Mouse (Mus musculus) forebrain, embryonic 11.5 days (tissue): ENCODE measurements around the gene Scaf4. TPM values are rescaled to one million over a fixed set of nuclear protein-coding genes. Genes with fewer than 3 reads are reported as not detected.

Source experiments
- ATAC-seq: fragments of 200-750 bp; cut with Nextera tagmentation; replicated peaks from 2 replicates; pipeline ENCODE4 v1.8.0; 2017; ENCODE audit warnings: moderate TSS enrichment; ENCODE audit not compliant: low FRiP score
- DNase-seq: peaks from one replicate; pipeline ENCODE4 v3.0.0-alpha.2; 2017; ENCODE audit warnings: low spot score
- H3K27ac ChIP-seq: fragments of 300-500 bp; sonication (generic); 2 replicates; pipeline ENCODE4 v1.5.1; 2014; ENCODE audit warnings: low read depth, low read length
- H3K27me3 ChIP-seq: fragments of 300-500 bp; sonication (generic); 2 replicates; pipeline ENCODE4 v1.6.1; 2014; ENCODE audit warnings: mild to moderate bottlenecking, low read length, mixed read lengths; ENCODE audit not compliant: control insufficient read depth, insufficient read depth
- H3K36me3 ChIP-seq: fragments of 300-500 bp; sonication (generic); 2 replicates; pipeline ENCODE4 v1.6.1; 2014; ENCODE audit warnings: mild to moderate bottlenecking, low read length, moderate library complexity, mixed read lengths; ENCODE audit not compliant: control insufficient read depth, insufficient read depth
- H3K4me1 ChIP-seq: fragments of 300-500 bp; sonication (generic); replicated peaks from 2 replicates; pipeline ENCODE4 v1.6.1; 2014; ENCODE audit warnings: low read length, mixed read lengths; ENCODE audit not compliant: control insufficient read depth, insufficient read depth
- H3K4me2 ChIP-seq: fragments of 300-500 bp; sonication (generic); 2 replicates; pipeline ENCODE4 v1.6.1; 2014; ENCODE audit warnings: low read depth, mild to moderate bottlenecking, low read length, moderate library complexity, mixed read lengths; ENCODE audit not compliant: severe bottlenecking
- H3K4me3 ChIP-seq: fragments of 300-500 bp; sonication (generic); 2 replicates; pipeline ENCODE4 v1.5.1; 2014; ENCODE audit warnings: low read depth, low read length
- H3K9ac ChIP-seq: fragments of 300-500 bp; sonication (generic); 2 replicates; pipeline ENCODE4 v1.6.1; 2014; ENCODE audit warnings: low read length
- H3K9me3 ChIP-seq: fragments of 300-500 bp; sonication (generic); 2 replicates; pipeline ENCODE4 v1.6.1; 2016; ENCODE audit warnings: low read length, mixed read lengths; ENCODE audit not compliant: control insufficient read depth
- WGBS: fragments of 180-500 bp; shearing (Covaris S2); extraction: QIAGEN DNeasy Blood & Tissue Kit; methylation state at CpG from one replicate; pipeline ENCODE4 v1.1.7; 2014; 5-methylcytosine and 5-hydroxymethylcytosine counted together
- polyA plus RNA-seq: library from polyadenylated mRNA; unstranded; fragments of >200 nt; fragmentation: Nextera tagmentation; extraction: Ambion mirVana; gene quantifications from 2 replicates; pipeline ENCODE4 v1.2.1, GENCODE M21; 2014

The Scaf4 gene
- polyA plus RNA-seq, 1 experiment from 2014 or later = 43.0 TPM

GRCm38 (mm10) chr16:90239128-90239746, 45.1 kb downstream of the Scaf4 start:
- Histone ChIP-seq H3K4me3 (no peak overlapping the region), H3K36me3 (peaks cover 10% of the 10 kb centered on the region; the same call in 1 of the 2 replicates), H3K4me2 (no peak overlapping the region), H3K27me3 (no peaks in the 10 kb centered on the region), H3K9ac (no peak overlapping the region), H3K27ac (no peak overlapping the region), H3K4me1 (no peaks in the 10 kb centered on the region), H3K9me3 (no peaks in the 10 kb centered on the region)
- 91% methylated on average over 6 of the region's 6 CpGs for WGBS
- DNase-seq (no peak), ATAC-seq (no peak)

GRCm38 (mm10) chr16:90235188-90235587, 49.1 kb downstream of the Scaf4 start:
- Histone ChIP-seq H3K9me3 (no peaks in the 10 kb centered on the region), H3K27ac (no peak overlapping the region), H3K27me3 (no peaks in the 10 kb centered on the region), H3K4me3 (no peak overlapping the region), H3K9ac (no peak overlapping the region), H3K4me2 (no peak overlapping the region), H3K4me1 (no peaks in the 10 kb centered on the region), H3K36me3 (peaks cover 6% of the 10 kb centered on the region)
- ATAC-seq (no peak), DNase-seq (no peak)
- 93% methylated on average over 3 of the region's 3 CpGs for WGBS

GRCm38 (mm10) chr16:90234617-90235016, 49.7 kb downstream of the Scaf4 start:
- DNase-seq (no peak), ATAC-seq (no peak)
- 88% methylated on average over 6 of the region's 6 CpGs for WGBS
- peaks cover 6% of the 10 kb centered on the region for H3K36me3 ChIP-seq
- H3K9ac ChIP-seq = no peak overlapping the region
- no peaks in the 10 kb centered on the region for H3K9me3 ChIP-seq
- H3K4me2 ChIP-seq = no peak overlapping the region
- H3K4me1 ChIP-seq = no peaks in the 10 kb centered on the region
- no peak overlapping the region for H3K27ac ChIP-seq
- no peaks in the 10 kb centered on the region for H3K27me3 ChIP-seq
- no peak overlapping the region for H3K4me3 ChIP-seq

- Histone ChIP-seq H3K4me1 (no peaks in the 10 kb centered on the region), H3K27me3 (no peaks in the 10 kb centered on the region), H3K4me2 (no peak overlapping the region), H3K27ac (no peak overlapping the region), H3K9ac (no peak overlapping the region), H3K4me3 (no peak overlapping the region), H3K36me3 (no peaks in the 10 kb centered on the region; the same call in none of the 2 replicates), H3K9me3 (no peaks in the 10 kb centered on the region)
- ATAC-seq (no peak), DNase-seq (no peak)
- WGBS = 90% methylated on average over 10 of the region's 10 CpGs
These were observed 50.6 kb downstream of the Scaf4 start for GRCm38 (mm10) chr16:90233702-90234101.

GRCm38 (mm10) chr16:90231302-90231701, 53.0 kb downstream of the Scaf4 start:
- no peak for ATAC-seq
- Histone ChIP-seq H3K9ac (no peak overlapping the region), H3K4me3 (no peak overlapping the region), H3K4me2 (no peak overlapping the region), H3K27me3 (no peaks in the 10 kb centered on the region), H3K4me1 (no peaks in the 10 kb centered on the region), H3K9me3 (no peaks in the 10 kb centered on the region), H3K36me3 (no peaks in the 10 kb centered on the region; the same call in none of the 2 replicates), H3K27ac (no peak overlapping the region)
- DNase-seq = no peak
- WGBS = 90% methylated on average over 7 of the region's 7 CpGs

- Histone ChIP-seq H3K27me3 (no peaks in the 10 kb centered on the region), H3K9me3 (no peaks in the 10 kb centered on the region), H3K9ac (no peak overlapping the region), H3K27ac (no peak overlapping the region), H3K4me3 (no peak overlapping the region), H3K36me3 (peaks cover 4% of the 10 kb centered on the region), H3K4me1 (no peaks in the 10 kb centered on the region), H3K4me2 (no peak overlapping the region)
- no peak for DNase-seq
- WGBS = 92% methylated on average over 6 of the region's 6 CpGs
- no peak; the same call in 1 of the 2 replicates for ATAC-seq
These were observed 54.4 kb downstream of the Scaf4 start for GRCm38 (mm10) chr16:90229897-90230296.

- H3K36me3 ChIP-seq = peaks cover 4% of the 10 kb centered on the region; the same call in 1 of the 2 replicates
- H3K27ac ChIP-seq = peak overlapping the region; percentile 83
- peak overlapping the region; percentile 89 for H3K9ac ChIP-seq
- DNase-seq (no peak), ATAC-seq (no peak)
- peaks cover 6% of the 10 kb centered on the region; the same call in 1 of the 2 replicates for H3K4me1 ChIP-seq
- peak overlapping the region; percentile 93 for H3K4me3 ChIP-seq
- H3K4me2 ChIP-seq = peak overlapping the region; percentile 72
- no peaks in the 10 kb centered on the region for H3K9me3 ChIP-seq
- WGBS = 15% methylated on average over 20 of the region's 20 CpGs
- H3K27me3 ChIP-seq = no peaks in the 10 kb centered on the region
These were observed 62.7 kb downstream of the Scaf4 start for GRCm38 (mm10) chr16:90221441-90222070.

GRCm38 (mm10) chr16:90220892-90221431, 63.3 kb downstream of the Scaf4 start:
- Histone ChIP-seq H3K27me3 (no peaks in the 10 kb centered on the region), H3K9me3 (no peaks in the 10 kb centered on the region), H3K4me2 (peak overlapping the region; percentile 72), H3K4me3 (peak overlapping the region; percentile 93), H3K4me1 (peaks cover 6% of the 10 kb centered on the region; the same call in 1 of the 2 replicates), H3K9ac (peak overlapping the region; percentile 89), H3K36me3 (peaks cover 4% of the 10 kb centered on the region; the same call in 1 of the 2 replicates), H3K27ac (peak overlapping the region; percentile 83)
- ATAC-seq (peak; percentile 87), DNase-seq (no peak)
- under 1% methylated on average over 50 of the region's 52 CpGs for WGBS
